Mouse (Mus musculus) midbrain, embryonic 13.5 days (tissue): ENCODE results near the gene Pip5k1b. TPM values are rescaled to one million over a fixed set of nuclear protein-coding genes. Genes with fewer than 3 reads are reported as not detected.

Experiments
- ATAC-seq: fragments of 200-750 bp; cut with Nextera tagmentation; 2 replicates; pipeline ENCODE4 v1.8.0; 2017; ENCODE audit warnings: mild to moderate bottlenecking, moderate TSS enrichment, moderate library complexity
- H3K27ac ChIP-seq: fragments of 300-500 bp; sonication (generic); 2 replicates; pipeline ENCODE4 v1.5.1; 2015; ENCODE audit warnings: inconsistent platforms, mild to moderate bottlenecking, moderate library complexity
- H3K27me3 ChIP-seq: fragments of 300-500 bp; sonication (generic); 2 replicates; pipeline ENCODE4 v1.6.1; 2015; ENCODE audit warnings: mild to moderate bottlenecking, inconsistent platforms
- H3K36me3 ChIP-seq: fragments of 300-500 bp; sonication (generic); 2 replicates; pipeline ENCODE4 v1.6.1; 2015; ENCODE audit warnings: mild to moderate bottlenecking, inconsistent platforms
- H3K4me1 ChIP-seq: fragments of 300-500 bp; sonication (generic); replicated peaks from 2 replicates; pipeline ENCODE4 v1.6.1; 2015; ENCODE audit warnings: inconsistent platforms
- H3K4me2 ChIP-seq: fragments of 300-500 bp; sonication (generic); replicated peaks from 2 replicates; pipeline ENCODE4 v1.6.1; 2015; ENCODE audit warnings: moderate library complexity, mild to moderate bottlenecking, inconsistent platforms
- H3K4me3 ChIP-seq: fragments of 300-500 bp; sonication (generic); replicated peaks from 2 replicates; pipeline ENCODE4 v1.5.1; 2015; ENCODE audit warnings: mild to moderate bottlenecking, inconsistent platforms
- H3K9ac ChIP-seq: fragments of 300-500 bp; sonication (generic); replicated peaks from 2 replicates; pipeline ENCODE4 v1.6.1; 2015; ENCODE audit warnings: mild to moderate bottlenecking, inconsistent platforms
- H3K9me3 ChIP-seq: fragments of 300-500 bp; sonication (generic); 2 replicates; pipeline ENCODE4 v1.6.1; 2016; ENCODE audit warnings: mild to moderate bottlenecking, inconsistent platforms
- WGBS: fragments of 180-500 bp; shearing (Covaris S2); methylation state at CpG from one replicate; pipeline ENCODE4 v1.1.7; 2015; 5-methylcytosine and 5-hydroxymethylcytosine counted together
- polyA plus RNA-seq: library from polyadenylated mRNA; unstranded; fragments of >200 nt; fragmentation: Nextera tagmentation; extraction: Ambion mirVana; gene quantifications from 2 replicates; pipeline ENCODE4 v1.2.1, GENCODE M21; 2015

Pip5k1b gene
- polyA plus RNA-seq, result 1.3 TPM in 2 replicates

- peak; percentile 60 for ATAC-seq
- H3K27ac ChIP-seq, result no peak within 1 kb of the TSS
Measured at GRCm38 (mm10) chr19:24555466-24555903, at the start of gene Pip5k1b. Gene Pip5k1b (minus strand): TSS chr19:24555872.

GRCm38 (mm10) chr19:24604105-24604504, 48.4 kb upstream of the Pip5k1b start:
- Histone ChIP-seq H3K9me3 (0 out of 2 replicates have a peak, but pooled peaks cover 4% of the 10 kb centered on the region), H3K9ac (no peak overlapping the region), H3K27ac (no peak overlapping the region), H3K36me3 (no peaks in the 10 kb centered on the region), H3K27me3 (no peaks in the 10 kb centered on the region), H3K4me2 (no peak overlapping the region), H3K4me1 (no peaks in the 10 kb centered on the region), H3K4me3 (no peak overlapping the region)
- 90% methylated on average over 4 of the region's 4 CpGs for WGBS
- ATAC-seq, result no peak

More at GRCm38 (mm10) chr19:24555466-24555903, at the start of gene Pip5k1b:
- H3K9ac ChIP-seq, result peak within 1 kb of the TSS; percentile 81
- H3K4me3 ChIP-seq, result peak within 1 kb of the TSS; percentile 72
- peaks cover 24% of the 10 kb centered on the region for H3K4me1 ChIP-seq
- H3K9me3 ChIP-seq, result no peaks in the 10 kb centered on the region
- no peaks in the 10 kb centered on the region for H3K36me3 ChIP-seq
- WGBS, result 0% methylated on average over 27 of the region's 39 CpGs
- H3K4me2 ChIP-seq, result peak within 1 kb of the TSS; percentile 99
- H3K27me3 ChIP-seq, result peaks cover 37% of the 10 kb centered on the region

DNA sequence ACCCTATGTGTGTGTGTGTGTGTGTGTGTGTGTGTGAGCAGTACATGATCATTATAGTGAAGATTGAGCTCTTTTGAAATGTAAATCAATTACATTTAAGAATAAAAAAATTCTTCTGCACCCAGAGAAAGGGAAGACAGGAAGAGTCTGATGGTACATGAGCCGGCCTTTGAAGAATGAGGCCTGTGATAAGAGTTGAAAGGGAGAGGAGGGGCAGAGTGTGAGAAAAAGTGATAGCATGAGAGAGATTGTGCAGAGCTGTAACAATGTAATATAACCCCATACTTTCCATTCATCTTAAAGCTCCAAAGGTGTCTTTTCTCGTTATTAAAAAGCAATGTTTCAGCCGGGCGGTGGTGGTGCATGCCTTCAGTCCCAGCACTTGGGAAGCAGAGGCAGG, 47.8 kb upstream of the Pip5k1b start:
- Histone ChIP-seq H3K9ac (no peak overlapping the region), H3K9me3 (0 out of 2 replicates have a peak, but pooled peaks cover 4% of the 10 kb centered on the region), H3K4me2 (no peak overlapping the region), H3K4me3 (no peak overlapping the region), H3K4me1 (no peaks in the 10 kb centered on the region), H3K36me3 (no peaks in the 10 kb centered on the region), H3K27me3 (no peaks in the 10 kb centered on the region), H3K27ac (no peak overlapping the region)
- no peak for ATAC-seq
- 94% methylated on average over 4 of the region's 4 CpGs for WGBS

GRCm38 (mm10) chr19:24586726-24587125, 31.1 kb upstream of the Pip5k1b start:
- no peak overlapping the region for H3K4me2 ChIP-seq

GRCm38 (mm10) chr19:24585171-24585570, 29.5 kb upstream of the Pip5k1b start:
- Histone ChIP-seq H3K9ac (no peak overlapping the region), H3K9me3 (no peaks in the 10 kb centered on the region), H3K4me3 (no peak overlapping the region), H3K36me3 (no peaks in the 10 kb centered on the region), H3K27me3 (no peaks in the 10 kb centered on the region), H3K4me1 (no peaks in the 10 kb centered on the region), H3K27ac (no peak overlapping the region), H3K4me2 (no peak overlapping the region)
- WGBS, result 96% methylated on average over 5 of the region's 5 CpGs
- no peak for ATAC-seq

More at GRCm38 (mm10) chr19:24586726-24587125, 31.1 kb upstream of the Pip5k1b start:
- Histone ChIP-seq H3K4me1 (no peaks in the 10 kb centered on the region), H3K27ac (no peak overlapping the region), H3K27me3 (no peaks in the 10 kb centered on the region), H3K4me3 (no peak overlapping the region), H3K36me3 (no peaks in the 10 kb centered on the region), H3K9ac (no peak overlapping the region), H3K9me3 (no peaks in the 10 kb centered on the region)
- ATAC-seq, result no peak
- 61% methylated on average over 2 of the region's 2 CpGs for WGBS

DNA sequence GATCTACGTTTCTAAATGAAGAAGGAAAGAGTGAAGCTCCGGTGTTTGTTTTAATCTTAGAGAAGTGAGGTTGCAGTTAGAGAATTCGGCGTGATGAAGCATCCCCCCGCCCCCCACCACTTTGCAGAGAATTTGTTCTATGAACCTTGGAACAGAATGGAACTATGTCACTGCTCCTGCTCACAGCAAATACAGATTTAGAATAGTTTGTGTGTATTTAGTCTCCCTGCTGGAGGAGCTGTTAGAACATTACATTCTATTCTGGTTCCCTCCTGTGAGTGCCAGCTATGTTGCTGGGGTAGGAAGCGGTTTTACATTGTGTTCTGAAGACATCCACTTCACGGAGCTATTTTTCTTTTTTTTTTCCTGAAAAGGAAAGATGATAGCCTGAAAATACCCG, 28.3 kb upstream of the Pip5k1b start:
- H3K4me1 ChIP-seq, result no peaks in the 10 kb centered on the region
- no peaks in the 10 kb centered on the region for H3K27me3 ChIP-seq
- H3K9me3 ChIP-seq, result no peaks in the 10 kb centered on the region
- H3K4me3 ChIP-seq, result no peak overlapping the region
- no peak overlapping the region for H3K4me2 ChIP-seq
- no peak for ATAC-seq
- no peak overlapping the region for H3K27ac ChIP-seq
- no peak overlapping the region for H3K9ac ChIP-seq
- no peaks in the 10 kb centered on the region for H3K36me3 ChIP-seq
- WGBS, result 87% methylated on average over 8 of the region's 8 CpGs

- Histone ChIP-seq H3K4me2 (no peak overlapping the region), H3K36me3 (no peaks in the 10 kb centered on the region), H3K4me3 (no peak overlapping the region), H3K9me3 (no peaks in the 10 kb centered on the region), H3K27ac (no peak overlapping the region), H3K9ac (no peak overlapping the region), H3K27me3 (no peaks in the 10 kb centered on the region), H3K4me1 (no peaks in the 10 kb centered on the region)
- 92% methylated on average over 13 of the region's 13 CpGs for WGBS
- ATAC-seq, result no peak
Measured at GRCm38 (mm10) chr19:24576125-24576524, 20.5 kb upstream of the Pip5k1b start.

GRCm38 (mm10) chr19:24571756-24572181, 16.1 kb upstream of the Pip5k1b start:
- Histone ChIP-seq H3K27ac (no peak overlapping the region), H3K4me3 (no peak overlapping the region), H3K36me3 (no peaks in the 10 kb centered on the region), H3K4me1 (no peaks in the 10 kb centered on the region), H3K27me3 (no peaks in the 10 kb centered on the region), H3K9me3 (no peaks in the 10 kb centered on the region), H3K4me2 (no peak overlapping the region), H3K9ac (no peak overlapping the region)
- WGBS, result 42% methylated on average over 7 of the region's 7 CpGs
- no peak for ATAC-seq

DNA sequence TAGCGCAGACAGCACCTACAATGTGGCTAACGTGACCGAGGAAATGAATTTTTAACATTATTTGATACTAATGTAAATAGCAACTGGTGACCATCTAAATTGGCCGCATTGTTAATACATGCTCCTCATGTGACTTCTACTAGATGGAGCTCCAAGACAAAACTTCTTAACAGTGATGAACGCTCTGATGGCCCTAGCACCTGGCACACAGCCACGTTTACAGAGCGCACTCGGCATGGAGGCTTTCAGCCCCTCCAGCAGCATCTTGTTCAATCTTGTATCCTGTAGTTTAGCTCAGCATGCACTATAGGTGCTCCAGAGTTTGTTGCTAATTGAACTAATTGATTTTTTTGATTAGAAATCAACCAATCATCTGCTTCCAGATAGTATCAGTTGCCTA, 15.3 kb upstream of the Pip5k1b start:
- H3K27me3 ChIP-seq, result no peaks in the 10 kb centered on the region
- no peak overlapping the region for H3K4me2 ChIP-seq
- no peak overlapping the region for H3K9ac ChIP-seq
- no peak for ATAC-seq
- H3K4me3 ChIP-seq, result no peak overlapping the region
- no peaks in the 10 kb centered on the region for H3K36me3 ChIP-seq
- H3K4me1 ChIP-seq, result no peaks in the 10 kb centered on the region
- no peak overlapping the region for H3K27ac ChIP-seq
- no peaks in the 10 kb centered on the region for H3K9me3 ChIP-seq
- 90% methylated on average over 8 of the region's 8 CpGs for WGBS

- H3K4me1 ChIP-seq, result peaks cover 24% of the 10 kb centered on the region
- no peaks in the 10 kb centered on the region for H3K9me3 ChIP-seq
- WGBS, result under 1% methylated on average over 11 of the region's 11 CpGs
- no peaks in the 10 kb centered on the region for H3K36me3 ChIP-seq
- H3K9ac ChIP-seq, result no peak overlapping the region
- H3K4me3 ChIP-seq, result peak overlapping the region; percentile 72; the same call in 1 of the 2 replicates
- no peak overlapping the region for H3K27ac ChIP-seq
- H3K4me2 ChIP-seq, result peak overlapping the region; percentile 99
- no peak for ATAC-seq
- peaks cover 37% of the 10 kb centered on the region for H3K27me3 ChIP-seq
Measured at GRCm38 (mm10) chr19:24557456-24557855, 1.8 kb upstream of the Pip5k1b start.

- ATAC-seq, result no peak; the same call in 1 of the 2 replicates
- Histone ChIP-seq H3K36me3 (no peaks in the 10 kb centered on the region), H3K4me3 (peak overlapping the region; percentile 72), H3K4me1 (peaks cover 24% of the 10 kb centered on the region), H3K9me3 (no peaks in the 10 kb centered on the region), H3K27ac (no peak overlapping the region), H3K9ac (peak overlapping the region; percentile 81), H3K4me2 (peak overlapping the region; percentile 99), H3K27me3 (peaks cover 37% of the 10 kb centered on the region)
- WGBS, result 4% methylated on average over 12 of the region's 12 CpGs
Measured at GRCm38 (mm10) chr19:24556585-24556966, 904 bp upstream of the Pip5k1b start.

DNA sequence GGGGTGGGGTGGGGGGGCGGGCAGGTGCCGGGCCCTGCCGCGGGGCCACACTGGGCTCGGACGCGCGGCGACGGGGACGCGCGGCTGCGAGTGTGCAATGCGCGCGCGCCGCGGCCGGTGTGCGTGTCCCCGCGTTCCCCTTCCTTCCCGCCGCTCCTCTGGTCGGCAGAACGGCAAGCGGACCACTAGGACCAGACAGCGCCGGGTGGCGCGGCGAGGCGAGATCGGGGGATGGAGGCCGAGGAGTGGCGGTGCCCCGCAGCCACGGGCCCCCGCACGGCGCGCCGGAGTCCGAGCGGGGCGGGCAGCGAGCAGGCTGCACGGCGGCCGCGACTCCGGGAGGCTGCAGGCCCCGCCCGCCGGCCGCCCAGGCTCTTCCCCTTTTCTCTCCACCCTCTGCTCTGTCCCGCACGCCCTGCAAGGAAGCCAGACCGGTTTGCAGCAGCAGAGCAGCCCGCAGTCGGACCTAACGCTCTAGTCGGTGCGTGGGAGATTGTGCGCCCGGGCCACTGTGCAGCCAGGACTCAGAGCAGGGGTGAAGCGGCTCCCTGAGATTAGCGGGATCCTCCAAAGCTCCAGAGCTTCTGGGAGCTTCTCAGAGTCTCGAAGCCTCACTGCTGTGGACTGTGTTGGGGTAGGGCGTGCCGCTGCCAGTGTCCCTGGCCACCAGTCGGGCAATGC, 372 bp upstream of the Pip5k1b start:
- under 1% methylated on average over 66 of the region's 74 CpGs for WGBS
- Histone ChIP-seq H3K4me3 (peak overlapping the region; percentile 72), H3K9me3 (no peaks in the 10 kb centered on the region), H3K27me3 (peaks cover 37% of the 10 kb centered on the region), H3K4me2 (peak overlapping the region; percentile 99), H3K4me1 (peaks cover 24% of the 10 kb centered on the region), H3K36me3 (no peaks in the 10 kb centered on the region), H3K27ac (no peak overlapping the region), H3K9ac (peak overlapping the region; percentile 81)
- peak; percentile 88 for ATAC-seq
